Mouse (Mus musculus): ENCODE measurements around the gene Parm1. TPM values are rescaled to one million over a fixed set of nuclear protein-coding genes. Genes with fewer than 3 reads are reported as not detected.

The Parm1 gene
- polyA plus RNA-seq, 1 experiment from 2014 or later, result 15.1 TPM

DNA sequence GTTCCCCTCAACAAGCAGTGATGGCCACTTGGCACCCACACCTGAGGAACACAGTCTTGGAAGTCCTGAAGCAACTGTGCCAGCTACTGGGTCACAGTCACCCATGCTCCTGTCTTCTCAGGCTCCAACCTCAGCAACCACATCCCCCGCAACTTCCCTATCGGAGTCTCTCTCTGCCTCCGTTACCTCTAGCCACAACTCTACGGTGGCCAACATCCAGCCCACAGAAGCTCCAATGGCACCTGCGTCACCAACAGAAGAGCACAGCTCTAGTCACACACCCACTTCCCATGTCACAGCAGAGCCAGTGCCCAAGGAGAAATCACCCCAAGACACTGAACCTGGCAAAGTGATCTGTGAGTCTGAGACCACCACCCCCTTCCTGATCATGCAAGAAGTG, 76.7 kb downstream of the Parm1 start:
- Histone ChIP-seq H3K27me3 (ENCODE audit: poor library complexity, severe bottlenecking) (no peaks in the 10 kb centered on the region), H3K27ac (no peak overlapping the region), H3K9me3 (no peaks in the 10 kb centered on the region), H3K4me1 (0 out of 2 replicates have a peak, but pooled peaks cover 2% of the 10 kb centered on the region), H3K4me3 (no peak overlapping the region), H3K36me3 (replicated peaks) (peaks cover 4% of the 10 kb centered on the region; the same call in 1 of the 2 replicates)
- no peak for DNase-seq (ENCODE audit: extremely low spot score, low spot score)
- WGBS, result 95% methylated on average over 5 of the region's 5 CpGs

DNA sequence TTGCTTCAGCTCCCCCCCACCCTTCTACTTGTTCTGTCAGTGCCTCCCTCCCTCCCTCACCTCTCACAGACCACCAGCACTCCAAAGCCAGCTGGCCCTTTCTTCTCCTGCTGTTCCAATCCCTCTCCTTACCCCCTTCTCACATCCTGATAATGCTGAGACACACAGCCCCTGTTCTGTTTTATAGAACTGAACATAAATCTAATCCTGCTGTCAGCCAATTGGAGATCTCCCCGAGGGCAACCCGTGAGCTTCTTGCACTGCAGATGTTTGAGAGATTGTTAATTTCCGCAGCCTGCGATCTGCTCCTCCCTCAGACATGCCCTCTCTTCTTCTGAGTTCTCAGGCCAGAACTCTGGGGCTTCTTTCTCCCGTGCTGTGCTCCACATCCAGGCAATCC, 79.8 kb downstream of the Parm1 start:
- H3K9me3 ChIP-seq, result no peaks in the 10 kb centered on the region
- DNase-seq (ENCODE audit: extremely low spot score, low spot score), result no peak
- 69% methylated on average over 5 of the region's 5 CpGs for WGBS
- no peak overlapping the region for H3K27ac ChIP-seq
- H3K4me1 ChIP-seq, result 0 out of 2 replicates have a peak, but pooled peaks cover 2% of the 10 kb centered on the region
- H3K27me3 ChIP-seq (ENCODE audit: poor library complexity, severe bottlenecking), result no peaks in the 10 kb centered on the region
- H3K4me3 ChIP-seq, result no peak overlapping the region
- peaks cover 8% of the 10 kb centered on the region for H3K36me3 ChIP-seq (replicated peaks)

DNA sequence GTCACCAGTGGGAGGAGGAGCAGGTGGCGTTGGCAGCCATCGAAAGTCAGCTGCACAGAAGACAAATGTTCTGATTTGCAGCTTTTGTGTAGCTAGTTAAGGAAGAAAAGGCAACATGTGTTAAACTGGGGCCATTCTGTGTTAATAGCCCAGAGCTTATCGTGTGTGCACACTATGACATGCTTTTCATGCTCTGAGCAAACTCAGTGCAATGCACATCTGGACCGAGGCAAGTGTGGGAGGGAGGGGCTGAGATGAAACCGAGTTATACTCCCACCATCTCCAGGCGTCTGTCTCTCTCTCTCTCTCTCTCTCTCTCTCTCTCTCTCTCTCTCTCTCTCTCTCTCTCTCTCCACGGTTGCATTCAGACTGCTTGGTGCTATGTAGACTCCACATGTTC, 82.4 kb downstream of the Parm1 start:
- Histone ChIP-seq H3K27me3 (ENCODE audit: poor library complexity, severe bottlenecking) (no peaks in the 10 kb centered on the region), H3K9me3 (no peaks in the 10 kb centered on the region), H3K4me3 (no peak overlapping the region), H3K4me1 (peaks cover 6% of the 10 kb centered on the region), H3K27ac (no peak overlapping the region), H3K36me3 (replicated peaks) (peaks cover 4% of the 10 kb centered on the region; the same call in 1 of the 2 replicates)
- WGBS, result 83% methylated on average over 7 of the region's 7 CpGs
- no peak for DNase-seq (ENCODE audit: extremely low spot score, low spot score)

DNA sequence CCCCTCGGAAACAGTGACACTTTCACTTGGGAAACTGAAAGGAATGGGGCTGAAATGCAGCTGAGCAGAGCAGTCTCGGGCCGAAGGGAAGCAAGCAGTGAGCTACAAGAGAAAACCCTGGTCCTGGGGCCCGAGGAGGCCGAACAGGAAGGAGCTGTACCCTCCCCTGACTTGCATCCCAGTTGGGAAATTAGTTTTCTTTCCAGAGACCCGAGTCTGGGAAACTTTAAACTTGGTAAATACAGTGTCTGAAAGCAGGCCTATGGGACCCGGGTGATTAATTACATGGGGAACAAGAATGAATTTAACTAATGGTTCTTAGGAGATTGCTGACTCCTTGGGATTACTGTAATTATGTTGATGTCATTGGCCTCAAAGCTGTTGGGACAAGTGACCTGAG, 85.9 kb downstream of the Parm1 start:
- Histone ChIP-seq H3K27ac (no peak overlapping the region), H3K4me3 (no peak overlapping the region), H3K36me3 (replicated peaks) (peaks cover 4% of the 10 kb centered on the region; the same call in 1 of the 2 replicates), H3K27me3 (ENCODE audit: poor library complexity, severe bottlenecking) (no peaks in the 10 kb centered on the region), H3K4me1 (peaks cover 3% of the 10 kb centered on the region), H3K9me3 (no peaks in the 10 kb centered on the region)
- no peak for DNase-seq (ENCODE audit: extremely low spot score, low spot score)
- 76% methylated on average over 7 of the region's 7 CpGs for WGBS

DNA sequence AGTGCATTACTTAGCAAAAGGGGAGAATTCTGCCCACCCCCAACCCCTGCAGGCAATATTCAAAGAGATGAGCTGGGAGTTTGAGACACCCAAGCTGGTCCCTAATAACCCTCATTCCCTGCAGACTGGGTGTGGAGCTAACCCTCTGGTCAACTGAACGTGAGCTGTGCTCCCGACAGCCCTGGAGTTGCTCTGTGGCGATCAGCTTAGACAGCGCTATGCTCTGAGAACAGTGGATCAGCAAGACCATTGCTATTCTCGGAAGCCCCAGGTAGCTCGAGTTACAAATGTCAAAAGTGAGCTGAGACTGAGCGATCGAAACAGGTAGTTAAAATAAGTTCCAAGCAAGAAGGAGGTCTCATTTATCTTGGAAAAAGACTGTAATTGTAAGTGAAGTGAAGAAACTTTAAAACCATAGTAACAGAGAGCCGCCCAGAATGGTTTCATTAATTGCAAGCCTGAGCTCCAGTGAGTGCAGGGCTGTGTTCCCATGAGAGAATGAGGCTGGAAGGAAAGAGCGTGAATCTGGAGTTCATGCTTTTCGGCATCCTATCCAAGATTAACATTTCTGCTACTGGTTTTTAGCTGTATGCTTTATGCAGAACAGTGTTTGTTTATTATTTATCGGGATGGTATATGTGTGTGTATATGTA, 86.5 kb downstream of the Parm1 start:
- Histone ChIP-seq H3K27ac (no peak overlapping the region), H3K4me1 (peaks cover 3% of the 10 kb centered on the region), H3K4me3 (no peak overlapping the region), H3K27me3 (ENCODE audit: poor library complexity, severe bottlenecking) (no peaks in the 10 kb centered on the region), H3K36me3 (replicated peaks) (peaks cover 4% of the 10 kb centered on the region; the same call in 1 of the 2 replicates), H3K9me3 (no peaks in the 10 kb centered on the region)
- 67% methylated on average over 12 of the region's 12 CpGs for WGBS
- DNase-seq (ENCODE audit: extremely low spot score, low spot score), result no peak

DNA sequence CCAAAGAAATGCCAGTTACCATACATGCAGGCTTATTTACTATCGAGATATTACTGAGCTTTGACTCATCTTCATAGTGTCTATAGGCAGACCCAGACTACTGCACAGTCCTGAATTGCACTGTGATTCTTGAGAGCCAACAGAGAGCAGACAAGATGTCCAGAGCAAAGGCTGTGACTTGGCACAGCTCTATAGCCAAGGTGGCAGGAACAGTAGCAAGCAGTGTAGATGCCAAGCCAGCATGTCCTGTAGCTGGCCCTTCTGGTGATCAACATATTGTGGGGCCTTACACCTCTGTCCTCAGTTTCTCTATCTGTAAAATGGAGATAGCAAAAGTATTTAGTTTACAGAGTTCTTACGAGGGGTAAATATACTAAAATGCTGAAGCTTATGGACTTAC, 89.8 kb downstream of the Parm1 start:
- no peak overlapping the region for H3K4me3 ChIP-seq
- peaks cover 3% of the 10 kb centered on the region for H3K4me1 ChIP-seq
- H3K9me3 ChIP-seq, result no peaks in the 10 kb centered on the region
- no peak overlapping the region for H3K27ac ChIP-seq
- DNase-seq (ENCODE audit: extremely low spot score, low spot score), result no peak
- no peaks in the 10 kb centered on the region for H3K36me3 ChIP-seq (replicated peaks)
- H3K27me3 ChIP-seq (ENCODE audit: poor library complexity, severe bottlenecking), result no peaks in the 10 kb centered on the region
- WGBS, result 92% methylated on average over 2 of the region's 2 CpGs

DNA sequence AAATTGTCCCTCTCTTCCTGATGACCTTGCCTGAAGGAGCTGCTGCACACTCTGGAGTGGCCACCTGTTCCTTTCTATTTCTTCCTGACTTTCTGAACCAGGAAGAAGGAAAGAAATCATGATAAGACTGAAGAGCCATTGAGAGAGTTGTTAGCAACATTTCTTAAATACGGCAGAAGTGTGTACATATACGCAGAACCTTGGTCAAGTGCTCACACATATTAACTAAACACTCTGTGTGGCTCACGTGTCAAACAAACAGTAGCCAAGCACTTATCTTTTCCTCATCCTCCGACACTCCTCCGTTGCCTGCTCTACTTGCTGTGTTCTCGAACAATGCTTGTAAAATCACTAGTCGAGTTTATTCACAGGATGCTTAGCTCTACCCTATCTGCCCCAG, 90.4 kb downstream of the Parm1 start:
- Histone ChIP-seq H3K4me3 (no peak overlapping the region), H3K27ac (no peak overlapping the region), H3K9me3 (no peaks in the 10 kb centered on the region), H3K27me3 (ENCODE audit: poor library complexity, severe bottlenecking) (no peaks in the 10 kb centered on the region), H3K36me3 (replicated peaks) (no peaks in the 10 kb centered on the region), H3K4me1 (peaks cover 3% of the 10 kb centered on the region)
- 92% methylated on average over 7 of the region's 7 CpGs for WGBS
- no peak for DNase-seq (ENCODE audit: extremely low spot score, low spot score)

DNA sequence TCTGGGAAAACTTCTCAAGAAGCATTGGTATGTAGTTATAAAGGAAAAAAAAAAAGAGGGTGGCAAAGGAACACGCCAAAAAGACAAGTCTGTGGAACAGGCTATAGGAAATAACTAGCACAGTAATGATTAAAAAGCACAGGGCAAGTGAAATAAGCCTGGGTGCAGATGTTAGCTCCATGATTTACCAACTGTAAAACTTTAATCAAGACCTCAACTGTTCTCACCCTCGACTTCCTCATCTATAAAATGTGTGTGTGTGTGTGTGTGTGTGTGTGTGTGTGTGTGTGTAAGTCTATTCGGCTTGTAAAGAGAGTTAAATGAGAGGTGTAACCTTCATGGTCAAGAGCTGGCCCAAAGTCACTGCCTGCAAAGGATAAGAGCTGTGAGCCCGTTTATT, 91.6 kb downstream of the Parm1 start:
- WGBS, result 86% methylated on average over 4 of the region's 4 CpGs
- no peak for DNase-seq (ENCODE audit: extremely low spot score, low spot score)
- no peak overlapping the region for H3K27ac ChIP-seq
- no peaks in the 10 kb centered on the region for H3K36me3 ChIP-seq (replicated peaks)
- no peaks in the 10 kb centered on the region for H3K27me3 ChIP-seq (ENCODE audit: poor library complexity, severe bottlenecking)
- no peak overlapping the region for H3K4me3 ChIP-seq
- H3K4me1 ChIP-seq, result no peaks in the 10 kb centered on the region
- no peaks in the 10 kb centered on the region for H3K9me3 ChIP-seq

DNA sequence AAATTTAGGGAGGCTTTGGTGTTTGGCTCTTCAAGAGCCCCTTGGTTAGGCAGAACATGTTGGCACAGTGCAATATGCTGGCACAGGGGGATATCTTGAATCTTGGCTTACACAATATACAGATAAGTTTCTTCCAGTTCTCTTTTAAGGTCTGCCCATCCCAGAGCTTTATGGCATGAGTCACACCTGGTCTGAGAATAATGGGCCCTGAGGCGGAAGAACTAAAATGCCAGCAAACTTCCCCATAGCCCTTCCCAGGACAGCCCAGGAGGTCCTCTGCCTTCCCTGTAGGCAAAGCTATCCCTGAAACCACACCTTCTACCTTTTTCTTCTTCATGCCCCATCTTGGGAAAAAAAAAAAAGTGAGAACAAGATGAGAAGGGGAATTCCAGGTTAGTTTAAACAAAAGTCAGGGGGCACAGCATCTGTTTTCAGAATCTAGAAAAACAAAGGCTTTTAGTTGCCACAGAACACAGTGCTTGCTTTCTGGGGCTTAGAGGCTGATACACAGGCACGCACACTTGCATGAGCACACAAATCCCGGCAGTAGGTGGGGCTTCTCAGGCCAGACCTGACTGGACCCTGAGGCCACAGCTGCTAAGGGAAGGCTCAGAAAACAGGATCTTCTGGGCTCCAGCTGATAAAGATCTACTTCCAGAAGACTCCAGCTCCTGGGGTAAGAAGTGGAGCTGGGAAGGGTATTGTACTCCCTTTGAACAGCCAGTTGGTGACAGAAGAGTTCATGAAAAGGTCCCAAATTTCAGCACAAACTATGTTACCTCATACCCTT, 92.3 kb downstream of the Parm1 start:
- no peak overlapping the region for H3K4me3 ChIP-seq
- H3K27me3 ChIP-seq (ENCODE audit: poor library complexity, severe bottlenecking), result no peaks in the 10 kb centered on the region
- H3K27ac ChIP-seq, result no peak overlapping the region
- no peaks in the 10 kb centered on the region for H3K9me3 ChIP-seq
- WGBS, result 78% methylated on average over 3 of the region's 3 CpGs
- DNase-seq (ENCODE audit: extremely low spot score, low spot score), result no peak
- no peaks in the 10 kb centered on the region for H3K4me1 ChIP-seq
- H3K36me3 ChIP-seq (replicated peaks), result no peaks in the 10 kb centered on the region

DNA sequence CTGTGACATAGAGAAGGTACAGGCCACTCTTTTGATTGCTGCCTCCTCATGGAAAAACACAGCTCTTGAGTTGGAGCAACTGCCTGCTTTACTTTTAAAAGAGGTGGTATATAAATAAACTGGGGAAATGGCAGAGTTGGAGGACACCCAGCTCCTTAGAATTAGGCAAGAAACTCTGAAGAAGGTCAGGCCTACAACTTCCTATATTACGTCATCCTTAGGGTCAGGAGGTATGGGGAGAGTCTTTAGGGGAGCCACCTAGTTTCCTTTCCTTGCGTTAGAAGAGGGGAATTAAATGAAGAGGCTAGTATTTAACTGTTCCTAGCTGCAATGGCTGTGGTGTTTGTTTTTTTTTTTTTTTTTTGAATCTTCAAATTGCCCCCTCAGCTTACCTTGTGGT, 93.1 kb downstream of the Parm1 start:
- Histone ChIP-seq H3K27me3 (ENCODE audit: poor library complexity, severe bottlenecking) (no peaks in the 10 kb centered on the region), H3K4me3 (no peak overlapping the region), H3K36me3 (replicated peaks) (no peaks in the 10 kb centered on the region), H3K9me3 (no peaks in the 10 kb centered on the region), H3K4me1 (no peaks in the 10 kb centered on the region), H3K27ac (no peak overlapping the region)
- DNase-seq (ENCODE audit: extremely low spot score, low spot score), result no peak
- 85% methylated on average over 2 of the region's 2 CpGs for WGBS

DNA sequence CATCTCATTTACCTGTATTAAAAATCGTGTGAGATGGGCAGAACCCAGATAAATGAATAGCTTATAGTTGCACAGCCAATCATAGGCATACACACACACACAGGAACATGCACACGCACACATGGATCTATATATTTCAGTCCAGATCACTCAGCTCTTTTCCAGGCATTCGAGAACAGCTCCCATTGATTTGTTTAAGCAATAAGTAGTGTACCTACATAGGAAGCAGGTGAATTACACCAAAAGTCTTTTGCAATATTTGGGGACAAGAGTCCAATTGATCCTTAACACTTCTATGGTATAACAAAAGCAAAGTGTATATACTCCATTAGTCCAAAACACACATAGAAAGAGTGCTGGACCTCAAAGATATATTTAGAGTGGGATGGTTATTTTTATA, 94.2 kb downstream of the Parm1 start:
- Histone ChIP-seq H3K4me1 (no peaks in the 10 kb centered on the region), H3K4me3 (no peak overlapping the region), H3K27ac (no peak overlapping the region), H3K36me3 (replicated peaks) (no peaks in the 10 kb centered on the region), H3K27me3 (ENCODE audit: poor library complexity, severe bottlenecking) (no peaks in the 10 kb centered on the region), H3K9me3 (no peaks in the 10 kb centered on the region)
- DNase-seq (ENCODE audit: extremely low spot score, low spot score), result no peak
- 91% methylated on average over 3 of the region's 3 CpGs for WGBS

DNA sequence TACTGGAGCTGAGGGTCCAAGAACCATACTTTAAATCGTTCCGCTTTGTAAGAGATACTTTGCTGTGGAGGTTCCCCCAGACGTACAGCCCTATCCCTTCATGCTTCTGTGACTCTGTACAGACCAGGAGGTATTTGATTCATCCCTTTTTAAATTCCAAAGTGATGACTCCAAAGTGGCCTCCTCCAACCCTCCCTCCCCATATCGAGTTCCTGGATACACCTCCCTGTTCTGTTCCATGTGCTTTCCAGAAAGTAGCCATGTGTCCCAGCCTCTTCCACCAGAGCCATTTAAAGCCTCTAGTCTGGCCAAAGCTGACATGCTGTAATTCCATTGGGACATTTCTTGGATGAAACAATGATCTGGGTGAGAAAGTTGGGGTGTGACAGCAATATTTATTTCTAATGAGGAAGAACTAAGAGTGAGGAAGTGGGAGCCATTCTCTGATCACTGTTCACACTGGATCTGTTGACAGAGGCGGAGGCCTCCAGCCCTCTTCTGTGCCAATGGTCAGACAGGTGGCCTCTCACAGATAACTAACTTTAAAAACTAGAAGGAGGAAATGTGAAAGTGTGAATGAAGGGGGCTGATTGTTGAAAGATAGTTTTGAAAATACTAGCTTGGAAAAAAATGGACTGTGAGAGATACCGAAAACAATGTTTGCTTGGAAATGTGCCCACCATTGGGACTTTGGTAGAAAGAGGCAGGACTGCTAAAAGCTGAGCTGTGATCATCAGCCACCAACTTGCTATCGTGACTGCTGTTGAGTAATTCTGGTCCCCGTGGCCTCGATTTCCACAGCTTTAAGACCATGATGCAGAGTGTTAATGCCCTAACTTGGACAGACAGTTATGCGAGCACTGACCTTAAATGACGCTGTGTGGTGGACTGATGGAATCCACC, 100.2 kb downstream of the Parm1 start:
- WGBS, result 90% methylated on average over 11 of the region's 11 CpGs
- DNase-seq (ENCODE audit: extremely low spot score, low spot score), result no peak
- no peak overlapping the region for H3K4me3 ChIP-seq

More for the DNA sequence above, 100.2 kb downstream of the Parm1 start:
- no peaks in the 10 kb centered on the region for H3K36me3 ChIP-seq (replicated peaks)
- no peaks in the 10 kb centered on the region for H3K9me3 ChIP-seq
- H3K27me3 ChIP-seq (ENCODE audit: poor library complexity, severe bottlenecking), result no peaks in the 10 kb centered on the region
- no peak overlapping the region for H3K27ac ChIP-seq
- H3K4me1 ChIP-seq, result no peaks in the 10 kb centered on the region
